Mouse (Mus musculus) embryonic fibroblast, embryonic 13.5 days (primary cell): ENCODE measurements around the gene Ntn4.

ENCODE experiments used
- CTCF ChIP-seq: IDR thresholded peaks from 2 replicates; pipeline ENCODE4 v1.5.1; 2011; ENCODE audit warnings: mild to moderate bottlenecking, control low read depth, low read length, moderate library complexity, borderline replicate concordance; ENCODE audit not compliant: insufficient read depth
- POLR2A ChIP-seq: IDR thresholded peaks from 2 replicates; pipeline ENCODE4 v1.6.1; 2011; ENCODE audit warnings: low read depth, mild to moderate bottlenecking, control low read depth, low read length, moderate library complexity

DNA sequence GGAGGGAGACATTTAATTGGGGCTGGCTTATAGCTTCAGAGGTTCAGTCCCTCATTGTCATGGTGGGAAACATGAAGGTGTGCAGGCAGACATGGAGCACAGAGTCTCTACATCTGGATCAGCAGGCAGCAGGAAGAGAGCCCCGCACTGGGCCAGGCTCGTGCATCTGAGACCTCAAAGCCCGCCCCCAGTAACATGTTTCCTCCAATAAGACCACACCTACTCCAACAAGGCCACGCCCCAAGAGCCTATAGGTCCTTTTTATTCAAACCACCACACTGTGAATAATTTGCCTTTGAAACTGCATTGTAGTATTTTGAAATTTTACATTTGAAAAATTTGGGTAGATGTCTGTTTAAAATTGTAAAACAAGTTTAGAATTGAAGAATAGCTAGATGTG, 8.4 kb upstream of the Ntn4 start:
- TF ChIP-seq CTCF = no peak
- TF ChIP-seq POLR2A = no peak
